Mouse (Mus musculus): ENCODE data around the gene Lgals3bp.
A peak's percentile ranks its signal among the peaks of the same experiment; 100 is the strongest.

DNA sequence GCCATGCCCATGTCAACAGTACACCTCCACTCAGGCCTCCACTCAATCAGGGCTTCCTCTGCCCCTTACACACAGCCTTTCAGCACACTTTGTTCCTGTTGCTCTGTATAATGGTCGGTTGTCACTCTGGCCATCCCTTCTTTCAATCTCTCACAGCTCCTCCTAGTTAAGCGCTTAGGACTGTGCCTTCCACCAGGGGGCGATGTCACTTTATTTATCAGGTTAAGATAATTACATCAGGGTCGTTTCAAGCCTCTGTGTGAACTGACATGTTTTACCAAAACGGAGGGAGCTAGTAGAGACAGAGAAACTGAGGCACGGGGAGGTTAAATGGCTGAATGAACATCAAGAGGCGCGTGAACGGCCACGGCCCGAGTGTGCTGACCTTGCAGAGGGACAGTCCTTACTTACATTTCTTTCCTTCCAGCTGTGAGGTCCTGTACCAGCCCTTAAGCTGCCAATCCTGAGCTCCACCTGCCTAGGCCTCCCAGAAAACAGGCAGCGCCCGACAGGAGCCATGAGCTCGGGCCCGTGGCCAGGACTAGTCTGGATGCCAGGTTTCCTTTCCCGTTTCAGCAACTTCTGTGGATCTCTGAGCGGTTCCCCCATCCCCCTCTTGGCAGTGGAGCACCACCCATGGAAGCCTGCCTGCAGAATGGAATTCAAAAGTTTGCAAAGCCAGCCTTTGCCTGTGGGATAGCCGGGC is 21.5 kb upstream of the Lgals3bp start:
- TF ChIP-seq CTCF (IDR thresholded peaks at IDR 0.05), result peak; percentile 93
- TF ChIP-seq EP300 (IDR thresholded peaks at IDR 0.05; ENCODE audit: insufficient read depth, low read depth, low read length), result no peak; the same call in 1 of the 2 replicates

All from heart, adult 2 months (tissue).